Mouse (Mus musculus) hindbrain, embryonic 14.5 days (tissue): Measurements from ENCODE around the gene Slc24a2. TPM values are rescaled to one million over a fixed set of nuclear protein-coding genes. Genes with fewer than 3 reads are reported as not detected.

Experiments used
- ATAC-seq: fragments of 200-750 bp; cut with Nextera tagmentation; 2 replicates; pipeline ENCODE4 v1.8.0; 2017; ENCODE audit warnings: moderate number of reproducible peaks, mild to moderate bottlenecking, moderate TSS enrichment, moderate library complexity; ENCODE audit not compliant: low FRiP score
- DNase-seq: peaks from one replicate; pipeline ENCODE4 v3.0.0-alpha.2; 2015; ENCODE audit warnings: low spot score
- H3K27ac ChIP-seq: fragments of 300-500 bp; sonication (generic); 2 replicates; pipeline ENCODE4 v1.5.1; 2014; ENCODE audit warnings: mild to moderate bottlenecking, moderate library complexity
- H3K27me3 ChIP-seq: fragments of 300-500 bp; sonication (generic); 2 replicates; pipeline ENCODE4 v1.6.1; 2014; ENCODE audit warnings: mild to moderate bottlenecking, low read length, mixed read lengths; ENCODE audit not compliant: control insufficient read depth, insufficient read depth
- H3K36me3 ChIP-seq: fragments of 300-500 bp; sonication (generic); replicated peaks from 2 replicates; pipeline ENCODE4 v1.6.1; 2014; ENCODE audit not compliant: control insufficient read depth, insufficient read depth
- H3K4me1 ChIP-seq: fragments of 300-500 bp; sonication (generic); replicated peaks from 2 replicates; pipeline ENCODE4 v1.6.1; 2014; ENCODE audit warnings: antibody characterized with exemption, low read length, mixed read lengths; ENCODE audit not compliant: control insufficient read depth, insufficient read depth
- H3K4me2 ChIP-seq: fragments of 300-500 bp; sonication (generic); replicated peaks from 2 replicates; pipeline ENCODE4 v1.6.1; 2014; ENCODE audit warnings: mild to moderate bottlenecking, moderate library complexity
- H3K4me3 ChIP-seq: fragments of 300-500 bp; sonication (generic); replicated peaks from 2 replicates; pipeline ENCODE4 v1.5.1; 2014; ENCODE audit warnings: mild to moderate bottlenecking, low read length
- H3K9ac ChIP-seq: fragments of 300-500 bp; sonication (generic); 2 replicates; pipeline ENCODE4 v1.6.1; 2014
- H3K9me3 ChIP-seq: fragments of 300-500 bp; sonication (generic); 2 replicates; pipeline ENCODE4 v1.6.1; 2016; ENCODE audit warnings: low read length; ENCODE audit not compliant: control insufficient read depth
- WGBS: fragments of 180-500 bp; shearing (Covaris S2); extraction: QIAGEN DNeasy Blood & Tissue Kit; methylation state at CpG from one replicate; pipeline ENCODE4 v1.1.7; 2014; 5-methylcytosine and 5-hydroxymethylcytosine counted together
- polyA plus RNA-seq: library from polyadenylated mRNA; unstranded; fragments of >200 nt; fragmentation: Nextera tagmentation; extraction: Ambion mirVana; gene quantifications from 2 replicates; pipeline ENCODE4 v1.2.1, GENCODE M21; 2014

Gene Slc24a2
- polyA plus RNA-seq, 1 experiment from 2014 or later = 5.7 TPM

- ATAC-seq (no peak), DNase-seq (no peak)
- H3K4me1 ChIP-seq = no peaks in the 10 kb centered on the region
- no peak overlapping the region for H3K4me2 ChIP-seq
- no peaks in the 10 kb centered on the region for H3K27me3 ChIP-seq
- no peak overlapping the region for H3K27ac ChIP-seq
- H3K9ac ChIP-seq = no peak overlapping the region
- H3K9me3 ChIP-seq = no peaks in the 10 kb centered on the region
- H3K4me3 ChIP-seq = no peak overlapping the region
- 75% methylated on average over 7 of the region's 7 CpGs for WGBS
- no peaks in the 10 kb centered on the region for H3K36me3 ChIP-seq
These were observed 188.8 kb downstream of the Slc24a2 start for GRCm38 (mm10) chr4:87041412-87041997.

GRCm38 (mm10) chr4:87037592-87037991 lies 192.7 kb downstream of the Slc24a2 start:
- Histone ChIP-seq H3K4me2 (no peak overlapping the region), H3K4me3 (no peak overlapping the region), H3K27me3 (no peaks in the 10 kb centered on the region), H3K27ac (no peak overlapping the region), H3K9me3 (no peaks in the 10 kb centered on the region), H3K36me3 (no peaks in the 10 kb centered on the region), H3K4me1 (no peaks in the 10 kb centered on the region), H3K9ac (no peak overlapping the region)
- WGBS = 74% methylated on average over 4 of the region's 4 CpGs
- ATAC-seq (0 out of 2 replicates have a peak, but pooled peaks have one; percentile 55), DNase-seq (no peak)

GRCm38 (mm10) chr4:87036507-87036906 lies 193.8 kb downstream of the Slc24a2 start:
- DNase-seq = no peak
- Histone ChIP-seq H3K27me3 (no peaks in the 10 kb centered on the region), H3K36me3 (no peaks in the 10 kb centered on the region), H3K4me3 (no peak overlapping the region), H3K4me2 (no peak overlapping the region), H3K4me1 (no peaks in the 10 kb centered on the region), H3K9me3 (no peaks in the 10 kb centered on the region), H3K9ac (no peak overlapping the region), H3K27ac (no peak overlapping the region)
- no peak for ATAC-seq
- WGBS = 54% methylated on average over 5 of the region's 5 CpGs

GRCm38 (mm10) chr4:87035701-87036100 lies 194.6 kb downstream of the Slc24a2 start:
- no peak overlapping the region for H3K27ac ChIP-seq
- no peaks in the 10 kb centered on the region for H3K4me1 ChIP-seq
- DNase-seq (no peak), ATAC-seq (no peak)
- H3K4me3 ChIP-seq = no peak overlapping the region
- H3K9me3 ChIP-seq = no peaks in the 10 kb centered on the region
- no peaks in the 10 kb centered on the region for H3K36me3 ChIP-seq
- no peak overlapping the region for H3K4me2 ChIP-seq
- 91% methylated on average over 10 of the region's 10 CpGs for WGBS
- no peak overlapping the region for H3K9ac ChIP-seq
- no peaks in the 10 kb centered on the region for H3K27me3 ChIP-seq

GRCm38 (mm10) chr4:87032632-87033031 lies 197.6 kb downstream of the Slc24a2 start:
- H3K4me2 ChIP-seq = no peak overlapping the region
- no peak overlapping the region for H3K27ac ChIP-seq
- H3K36me3 ChIP-seq = no peaks in the 10 kb centered on the region
- no peak for ATAC-seq
- WGBS = 86% methylated on average over 8 of the region's 8 CpGs
- H3K27me3 ChIP-seq = no peaks in the 10 kb centered on the region
- H3K4me3 ChIP-seq = no peak overlapping the region
- no peaks in the 10 kb centered on the region for H3K4me1 ChIP-seq
- DNase-seq = no peak
- no peaks in the 10 kb centered on the region for H3K9me3 ChIP-seq
- no peak overlapping the region for H3K9ac ChIP-seq

- Histone ChIP-seq H3K4me2 (no peak overlapping the region), H3K36me3 (no peaks in the 10 kb centered on the region), H3K27ac (no peak overlapping the region), H3K4me1 (no peaks in the 10 kb centered on the region), H3K9me3 (no peaks in the 10 kb centered on the region), H3K4me3 (no peak overlapping the region), H3K27me3 (no peaks in the 10 kb centered on the region), H3K9ac (no peak overlapping the region)
- 91% methylated on average over 2 of the region's 2 CpGs for WGBS
- ATAC-seq (no peak), DNase-seq (no peak)
These were observed 199.2 kb downstream of the Slc24a2 start for GRCm38 (mm10) chr4:87031076-87031475.

GRCm38 (mm10) chr4:87026311-87027151 lies 203.7 kb downstream of the Slc24a2 start:
- peak; percentile 66; the same call in 1 of the 2 replicates for ATAC-seq
- no peak for DNase-seq
- Histone ChIP-seq H3K4me3 (no peak overlapping the region), H3K4me2 (no peak overlapping the region), H3K9me3 (no peaks in the 10 kb centered on the region), H3K9ac (no peak overlapping the region), H3K4me1 (no peaks in the 10 kb centered on the region), H3K36me3 (no peaks in the 10 kb centered on the region), H3K27me3 (no peaks in the 10 kb centered on the region), H3K27ac (no peak overlapping the region)
- WGBS = 57% methylated on average over 14 of the region's 14 CpGs

- H3K9me3 ChIP-seq = no peaks in the 10 kb centered on the region
These were observed 205.7 kb downstream of the Slc24a2 start for GRCm38 (mm10) chr4:87024556-87024955.

GRCm38 (mm10) chr4:87021542-87021941 lies 208.7 kb downstream of the Slc24a2 start:
- Histone ChIP-seq H3K4me2 (no peak overlapping the region), H3K9me3 (no peaks in the 10 kb centered on the region), H3K27ac (no peak overlapping the region), H3K9ac (no peak overlapping the region), H3K27me3 (no peaks in the 10 kb centered on the region), H3K4me3 (no peak overlapping the region), H3K4me1 (no peaks in the 10 kb centered on the region), H3K36me3 (no peaks in the 10 kb centered on the region)
- WGBS = 64% methylated on average over 3 of the region's 3 CpGs
- ATAC-seq (no peak), DNase-seq (no peak)

More at GRCm38 (mm10) chr4:87024556-87024955, 205.7 kb downstream of the Slc24a2 start:
- H3K4me1 ChIP-seq = no peaks in the 10 kb centered on the region
- no peaks in the 10 kb centered on the region for H3K27me3 ChIP-seq
- no peak overlapping the region for H3K4me3 ChIP-seq
- H3K36me3 ChIP-seq = no peaks in the 10 kb centered on the region
- no peak overlapping the region for H3K4me2 ChIP-seq
- 73% methylated on average over 8 of the region's 8 CpGs for WGBS
- ATAC-seq (no peak), DNase-seq (no peak)
- H3K27ac ChIP-seq = no peak overlapping the region
- no peak overlapping the region for H3K9ac ChIP-seq
